Comparison of ENCODE assay signal across 8 mouse cellular contexts in the genomic region with DNA sequence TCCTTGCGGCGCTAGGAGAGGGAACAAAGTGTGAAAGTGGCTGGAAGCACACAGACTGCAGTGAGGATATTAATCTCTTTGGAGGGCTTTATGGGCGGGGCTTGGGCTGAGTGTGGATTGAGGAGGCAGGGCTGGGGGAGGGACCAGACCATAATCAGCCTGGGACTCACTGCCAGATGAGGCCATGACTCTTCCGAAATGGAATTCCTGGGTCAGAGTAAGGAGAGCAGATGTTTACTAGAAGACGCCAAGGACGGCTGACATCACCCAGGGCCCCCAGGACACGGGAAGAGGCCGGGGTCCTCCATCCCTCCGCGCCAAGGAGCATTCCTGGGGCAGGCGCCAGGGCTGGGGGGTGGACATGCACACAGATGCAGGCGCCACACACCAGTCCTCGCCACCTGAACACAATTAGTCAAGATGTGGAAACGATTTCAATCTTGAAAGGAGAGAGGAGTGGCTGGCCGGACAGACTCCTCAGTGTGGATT. TPM values are rescaled to one million over a fixed set of nuclear protein-coding genes. Genes with fewer than 3 reads are reported as not detected.
DNase-seq lines count a peak whose midpoint lies in the region; ATAC-seq lines count a peak whose summit lies in the region.

No protein-coding gene starts in this region.

- H3K4me2 ChIP-seq in kidney, embryonic 15.5 days: peak overlapping the region; percentile 50
- no peak overlapping the region for H3K4me2 ChIP-seq in neural tube, embryonic 14.5 days (ENCODE audit: low read depth, low read length)

- peak; percentile 87 for ATAC-seq in kidney, embryonic 15.5 days (replicated peaks; ENCODE audit: low FRiP score)
- ATAC-seq in neural tube, embryonic 14.5 days (ENCODE audit: low read depth): 0 out of 2 replicates have a peak, but pooled peaks have one; percentile 24
- no peak for ATAC-seq in frontal cortex, adult (ENCODE audit: low TSS enrichment)

- peaks cover 31% of the 10 kb centered on the region for H3K4me1 ChIP-seq in kidney, embryonic 15.5 days
- H3K4me1 ChIP-seq in neural tube, embryonic 14.5 days (ENCODE audit: control insufficient read depth, insufficient read depth, low read length): no peaks in the 10 kb centered on the region

- peak overlapping the region; percentile 24 for H3K4me3 ChIP-seq in kidney, embryonic 15.5 days (replicated peaks)
- H3K4me3 ChIP-seq in neural tube, embryonic 14.5 days (ENCODE audit: low read depth, low read length): no peak overlapping the region

- H3K9me3 ChIP-seq in kidney, embryonic 15.5 days (replicated peaks): no peaks in the 10 kb centered on the region
- no peaks in the 10 kb centered on the region for H3K9me3 ChIP-seq in neural tube, embryonic 14.5 days (ENCODE audit: control insufficient read depth, low read length)

- H3K27me3 ChIP-seq in kidney, embryonic 15.5 days: no peaks in the 10 kb centered on the region
- no peaks in the 10 kb centered on the region for H3K27me3 ChIP-seq in neural tube, embryonic 14.5 days (ENCODE audit: control insufficient read depth, insufficient read depth, low read length)

- DNase-seq in urinary bladder, postnatal 14 days (ENCODE audit: low spot score): peak; percentile 79
- no peak for DNase-seq in urinary bladder, postnatal 10 days (ENCODE audit: low spot score)
- peak; percentile 82 to 87 for DNase-seq in heart, adult 18-20 months
- DNase-seq in thymus, postnatal 0 days (ENCODE audit: low spot score): no peak
- no peak for DNase-seq in right cerebral cortex, postnatal 36 days (ENCODE audit: low spot score in 2 of 2)

- H3K27ac ChIP-seq in kidney, embryonic 15.5 days: peak overlapping the region; percentile 54; the same call in 1 of the 2 replicates
- no peak overlapping the region for H3K27ac ChIP-seq in neural tube, embryonic 14.5 days (ENCODE audit: low read depth, low read length)

- no peak overlapping the region for H3K9ac ChIP-seq in kidney, embryonic 15.5 days
- no peak overlapping the region for H3K9ac ChIP-seq in neural tube, embryonic 14.5 days (replicated peaks; ENCODE audit: low read depth, low read length)

- H3K36me3 ChIP-seq in kidney, embryonic 15.5 days: no peaks in the 10 kb centered on the region
- no peaks in the 10 kb centered on the region for H3K36me3 ChIP-seq in neural tube, embryonic 14.5 days (ENCODE audit: control insufficient read depth, insufficient read depth, low read length)

- 49% methylated on average over 15 of the region's 15 CpGs for WGBS in kidney, embryonic 15.5 days
- WGBS in neural tube, embryonic 14.5 days: 52% methylated on average over 15 of the region's 15 CpGs

RNA-seq across cellular contexts. Expression of a gene that starts 20.4 kb away (rescaled TPM):
- total RNA-seq in heart, adult 18-20 months (2021): 1 to 10 TPM; 7.3 to 8.2 TPM
- polyA plus RNA-seq in kidney, embryonic 15.5 days (2015; fragmentation: Nextera tagmentation; extraction: Ambion mirVana): 4.7 and 5.8 TPM in 2 replicates
- polyA plus RNA-seq in neural tube, embryonic 14.5 days (2014; fragmentation: Nextera tagmentation; extraction: Ambion mirVana): 2.4 and 5.7 TPM in 2 replicates
- 3.2 and 3.3 TPM in 2 replicates for polyA plus RNA-seq in thymus, postnatal 0 days (2015; fragmentation: Nextera tagmentation; extraction: Ambion mirVana)

Comparison
In these comparisons a context has a peak if more than half of its experiments do, and no peak if none do; other contexts are left out.
1. DNase-seq: peak in urinary bladder, postnatal 14 days (single experiment) and heart, adult 18-20 months (2 of 2); none in urinary bladder, postnatal 10 days (single experiment), thymus, postnatal 0 days (single experiment) and right cerebral cortex, postnatal 36 days (0 of 2).